Mouse (Mus musculus): ENCODE results near the gene Fam169b. TPM values are rescaled to one million over a fixed set of nuclear protein-coding genes. Genes with fewer than 3 reads are reported as not detected.

Fam169b gene
- polyA plus RNA-seq, 1 experiment from 2014 or later = 0.40 TPM

DNA sequence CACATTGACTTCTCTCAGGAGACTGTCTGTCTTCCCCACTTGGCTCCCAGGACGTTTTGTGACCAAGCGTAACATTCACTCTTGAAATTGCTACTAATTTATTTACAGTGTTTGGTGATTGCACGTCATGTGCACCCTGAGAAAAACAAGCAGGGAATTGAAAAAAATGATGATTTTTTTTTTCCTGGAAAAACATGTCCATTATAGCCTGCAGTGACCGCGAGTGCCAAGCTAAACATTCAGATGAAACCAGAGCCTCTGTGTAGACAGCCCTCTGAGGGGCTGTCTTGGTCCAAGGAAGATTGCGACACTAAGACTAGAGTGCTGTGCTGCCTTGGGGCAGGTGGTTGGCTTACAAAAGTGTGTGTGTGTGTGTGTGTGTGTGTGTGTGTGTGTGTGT, 37.8 kb downstream of the Fam169b start:
- H3K36me3 ChIP-seq = no peaks in the 10 kb centered on the region
- no peak for ATAC-seq (ENCODE audit: insufficient read depth, low FRiP score, low read depth)

DNA sequence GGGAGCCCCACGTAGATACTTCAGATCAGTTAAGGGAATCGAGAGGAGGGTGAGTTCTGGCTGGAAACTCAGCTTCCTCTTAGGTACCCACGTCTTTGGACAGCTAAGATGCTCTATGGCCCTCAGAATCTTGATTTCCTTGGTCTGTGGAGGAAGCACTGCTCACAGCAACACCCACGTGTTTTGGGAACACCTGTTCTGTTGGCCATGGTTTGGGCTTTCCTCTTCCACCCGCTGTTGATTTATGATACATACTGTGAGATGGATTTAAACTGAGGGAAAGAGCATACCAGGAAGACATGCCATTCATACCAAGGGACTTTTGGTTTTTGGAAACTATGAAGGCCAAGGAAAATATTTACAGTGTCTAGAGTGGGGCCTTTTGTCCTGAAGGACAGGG, 38.8 kb downstream of the Fam169b start:
- Histone ChIP-seq H3K27me3 (replicated peaks) (no peaks in the 10 kb centered on the region), H3K9me3 (no peaks in the 10 kb centered on the region), H3K4me3 (replicated peaks) (no peak overlapping the region), H3K36me3 (no peaks in the 10 kb centered on the region), H3K27ac (no peak overlapping the region), H3K4me2 (no peak overlapping the region), H3K4me1 (no peaks in the 10 kb centered on the region), H3K9ac (no peak overlapping the region)
- WGBS = 78% methylated on average over 5 of the region's 5 CpGs
- ATAC-seq (ENCODE audit: insufficient read depth, low FRiP score, low read depth) = no peak

More for the DNA sequence above, 37.8 kb downstream of the Fam169b start:
- H3K4me1 ChIP-seq = no peaks in the 10 kb centered on the region
- no peak overlapping the region for H3K27ac ChIP-seq
- H3K9ac ChIP-seq = no peak overlapping the region
- no peaks in the 10 kb centered on the region for H3K9me3 ChIP-seq
- no peak overlapping the region for H3K4me2 ChIP-seq
- no peaks in the 10 kb centered on the region for H3K27me3 ChIP-seq (replicated peaks)
- WGBS = 68% methylated on average over 6 of the region's 6 CpGs
- no peak overlapping the region for H3K4me3 ChIP-seq (replicated peaks)

DNA sequence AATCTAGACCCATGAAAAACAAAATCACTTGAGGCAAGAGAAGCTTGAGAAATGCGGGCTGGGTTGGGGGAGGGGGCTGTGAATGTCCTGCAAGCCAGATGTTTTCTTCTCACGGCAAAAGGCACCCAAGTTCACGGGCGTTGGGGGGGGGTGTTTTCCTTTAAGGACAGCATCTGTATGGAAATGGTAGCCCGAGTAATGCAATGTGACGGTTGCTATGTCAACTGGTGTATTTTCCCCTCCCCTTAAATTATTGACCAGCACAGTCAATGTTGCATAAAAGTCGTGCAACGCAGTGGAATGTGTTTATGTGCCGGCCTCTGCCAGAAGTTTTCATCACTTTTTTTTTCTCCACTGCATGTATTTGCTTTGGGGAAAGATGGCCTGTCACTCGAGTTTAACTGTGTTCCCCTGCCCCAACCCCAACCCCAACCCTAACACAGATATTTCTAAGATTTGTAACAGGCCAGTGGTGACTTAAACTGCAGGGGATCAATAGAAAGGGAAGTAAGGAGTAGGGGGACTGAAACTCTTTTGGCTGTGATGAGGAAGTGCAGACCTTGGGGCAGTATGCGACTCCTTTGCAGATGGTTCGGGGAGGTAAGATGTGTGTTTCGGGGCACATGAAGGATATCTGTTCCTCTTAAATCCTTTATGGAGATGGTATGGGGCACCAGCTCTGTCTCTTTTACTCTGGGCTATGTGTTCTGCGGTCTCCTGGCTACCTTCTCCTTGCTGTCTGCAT, 39.6 kb downstream of the Fam169b start:
- no peak for ATAC-seq (ENCODE audit: insufficient read depth, low FRiP score, low read depth)
- Histone ChIP-seq H3K36me3 (no peaks in the 10 kb centered on the region), H3K9ac (no peak overlapping the region), H3K4me3 (replicated peaks) (no peak overlapping the region), H3K9me3 (no peaks in the 10 kb centered on the region), H3K27me3 (replicated peaks) (no peaks in the 10 kb centered on the region), H3K4me2 (no peak overlapping the region), H3K4me1 (no peaks in the 10 kb centered on the region), H3K27ac (no peak overlapping the region)
- 56% methylated on average over 14 of the region's 14 CpGs for WGBS

DNA sequence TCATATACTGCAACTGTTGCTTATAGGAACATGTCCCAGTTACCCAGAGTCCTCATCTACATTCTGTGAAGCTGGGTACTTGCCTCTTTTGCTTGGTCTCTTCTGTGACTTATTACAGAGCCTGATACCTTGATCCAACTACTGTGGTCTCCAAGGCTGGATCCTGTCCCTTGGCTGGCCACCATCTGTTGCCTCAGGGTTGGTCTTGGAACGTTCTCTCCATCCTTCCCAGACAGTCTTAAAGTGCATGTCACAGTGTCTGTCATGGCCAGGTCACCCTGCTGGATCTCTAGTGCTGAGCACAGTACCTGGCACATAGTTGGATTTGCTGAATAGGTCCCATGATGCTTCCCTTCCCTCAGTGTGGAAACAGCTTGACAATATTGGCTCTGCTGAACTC, 40.6 kb downstream of the Fam169b start:
- Histone ChIP-seq H3K4me2 (no peak overlapping the region), H3K27me3 (replicated peaks) (no peaks in the 10 kb centered on the region), H3K9ac (no peak overlapping the region), H3K4me3 (replicated peaks) (no peak overlapping the region), H3K36me3 (no peaks in the 10 kb centered on the region), H3K4me1 (no peaks in the 10 kb centered on the region), H3K9me3 (no peaks in the 10 kb centered on the region), H3K27ac (no peak overlapping the region)
- no peak for ATAC-seq (ENCODE audit: insufficient read depth, low FRiP score, low read depth)
- 79% methylated on average over 1 of the region's 1 CpGs for WGBS

DNA sequence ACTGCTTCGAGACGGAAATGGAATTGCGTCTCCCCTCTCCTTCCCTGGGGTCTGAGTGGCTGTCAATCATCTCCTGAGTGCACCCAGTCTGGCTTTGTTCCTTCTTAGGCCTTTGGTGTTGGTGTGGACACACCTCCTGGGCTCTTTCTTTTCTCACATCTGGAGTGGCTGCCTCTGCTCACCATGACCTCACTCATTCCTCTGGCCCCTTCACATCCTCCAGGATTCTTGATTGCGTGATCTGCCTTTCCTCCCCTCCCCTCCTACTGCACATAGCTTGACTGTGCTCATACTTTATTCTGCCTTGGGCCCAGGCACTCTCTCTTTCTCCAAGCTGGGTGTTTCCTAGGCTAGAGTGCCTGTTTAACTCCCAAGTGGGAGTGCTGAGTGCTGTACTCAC, 41.4 kb downstream of the Fam169b start:
- Histone ChIP-seq H3K4me1 (no peaks in the 10 kb centered on the region), H3K4me2 (no peak overlapping the region), H3K4me3 (replicated peaks) (no peak overlapping the region), H3K27ac (no peak overlapping the region), H3K27me3 (replicated peaks) (no peaks in the 10 kb centered on the region), H3K36me3 (no peaks in the 10 kb centered on the region), H3K9me3 (no peaks in the 10 kb centered on the region), H3K9ac (no peak overlapping the region)
- WGBS = 83% methylated on average over 4 of the region's 4 CpGs
- no peak for ATAC-seq (ENCODE audit: insufficient read depth, low FRiP score, low read depth)

DNA sequence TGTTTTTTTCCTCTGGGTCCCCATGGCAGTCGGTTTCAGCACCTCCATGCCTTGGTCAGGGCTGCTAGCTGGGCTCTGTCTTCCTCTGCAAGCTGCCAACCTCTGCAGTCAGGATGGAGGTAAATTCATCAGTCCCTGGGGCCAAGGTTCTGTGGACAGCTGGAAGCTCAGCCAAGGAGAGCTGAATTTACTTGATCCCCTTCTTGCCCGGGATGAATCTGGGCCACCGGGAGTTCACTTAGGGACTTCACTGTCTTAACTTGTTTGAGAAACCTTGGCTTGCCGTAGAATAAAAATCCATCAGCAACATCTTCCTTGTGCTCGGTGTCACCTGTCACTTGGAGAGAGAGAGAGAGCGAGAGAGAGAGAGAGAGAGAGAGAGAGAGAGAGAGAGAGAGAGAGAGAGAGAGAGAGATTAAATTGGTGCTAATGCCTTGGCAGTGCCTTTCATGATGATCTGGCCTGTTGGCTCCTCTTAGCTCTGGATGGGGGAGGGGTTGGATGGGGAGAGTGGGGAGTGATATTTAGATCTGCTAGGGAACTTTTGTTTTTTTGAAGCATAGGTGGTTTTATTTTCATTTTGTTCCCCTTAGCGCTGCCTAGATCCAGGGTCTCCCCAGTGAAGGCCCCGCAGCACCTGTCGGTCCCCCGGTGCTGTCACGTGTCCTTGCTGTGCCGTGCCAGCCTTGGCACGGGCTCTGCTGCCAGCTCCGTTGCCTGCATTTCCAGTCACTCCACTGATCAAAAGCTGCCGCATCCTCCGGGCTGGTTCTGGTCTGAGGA, 44.6 kb downstream of the Fam169b start:
- WGBS = 85% methylated on average over 16 of the region's 16 CpGs
- no peak for ATAC-seq (ENCODE audit: insufficient read depth, low FRiP score, low read depth)
- no peak overlapping the region for H3K4me2 ChIP-seq
- no peak overlapping the region for H3K9ac ChIP-seq
- H3K27ac ChIP-seq = no peak overlapping the region
- no peaks in the 10 kb centered on the region for H3K27me3 ChIP-seq (replicated peaks)
- H3K9me3 ChIP-seq = no peaks in the 10 kb centered on the region
- H3K4me1 ChIP-seq = no peaks in the 10 kb centered on the region
- H3K36me3 ChIP-seq = no peaks in the 10 kb centered on the region
- H3K4me3 ChIP-seq (replicated peaks) = no peak overlapping the region

DNA sequence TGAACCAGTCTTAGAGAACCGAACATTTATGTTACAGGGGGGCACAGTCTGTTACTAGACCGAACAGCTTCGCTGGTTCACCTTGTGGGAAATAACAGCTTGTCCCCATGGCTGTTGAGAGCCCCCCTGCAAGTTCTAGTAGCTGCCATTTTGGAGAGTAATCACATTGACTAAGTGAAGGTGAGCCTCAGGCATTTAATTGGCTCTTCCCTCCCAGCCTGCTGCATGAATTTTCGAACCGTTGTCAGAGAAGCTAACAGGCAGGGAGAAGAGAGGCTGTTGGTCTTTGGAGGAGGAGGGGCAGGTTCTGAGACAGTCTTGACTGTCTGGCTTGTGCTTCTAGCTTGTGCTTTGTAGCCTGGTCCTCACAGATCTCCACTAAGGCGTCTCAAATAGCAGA, 45.3 kb downstream of the Fam169b start:
- H3K4me1 ChIP-seq = no peaks in the 10 kb centered on the region
- 66% methylated on average over 6 of the region's 6 CpGs for WGBS
- ATAC-seq (ENCODE audit: insufficient read depth, low FRiP score, low read depth) = no peak
- H3K4me3 ChIP-seq (replicated peaks) = no peak overlapping the region
- H3K9ac ChIP-seq = no peak overlapping the region
- no peak overlapping the region for H3K4me2 ChIP-seq
- no peak overlapping the region for H3K27ac ChIP-seq
- H3K9me3 ChIP-seq = no peaks in the 10 kb centered on the region
- no peaks in the 10 kb centered on the region for H3K27me3 ChIP-seq (replicated peaks)
- no peaks in the 10 kb centered on the region for H3K36me3 ChIP-seq

DNA sequence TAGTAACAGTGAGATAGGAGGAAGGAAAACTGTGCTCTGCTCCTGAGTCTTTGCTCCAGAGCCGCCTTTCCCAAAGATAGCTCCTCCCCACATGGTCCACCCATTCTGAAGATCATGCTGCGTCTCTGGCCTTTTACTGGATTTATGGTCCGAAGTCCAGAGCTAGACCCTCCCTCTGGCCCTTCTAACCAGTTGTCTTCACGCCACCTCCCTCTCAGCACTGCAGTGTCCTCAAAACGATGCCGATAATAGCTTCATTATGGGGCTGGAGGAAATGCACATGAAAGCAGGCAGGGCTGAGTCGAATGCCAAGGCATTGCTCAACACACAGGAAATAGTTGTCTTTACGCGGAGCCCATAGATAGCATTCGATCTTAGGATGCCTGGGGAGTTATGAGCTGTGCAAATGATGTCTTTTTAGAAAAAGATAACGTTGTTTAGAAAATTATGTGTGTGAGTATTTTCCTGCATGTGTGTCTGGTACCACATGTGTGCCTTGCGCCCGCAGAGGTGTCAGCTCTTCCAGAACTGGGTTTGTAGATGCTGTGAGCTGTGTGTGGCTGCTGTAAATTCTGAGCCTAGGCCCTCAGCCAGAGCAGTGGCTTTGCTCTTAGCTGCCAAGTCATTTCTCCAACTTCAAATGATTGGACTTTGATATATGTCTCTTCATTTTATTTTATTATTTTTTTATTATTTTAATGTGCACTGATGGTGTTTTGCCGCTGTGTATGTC, 46.6 kb downstream of the Fam169b start:
- Histone ChIP-seq H3K4me2 (no peak overlapping the region), H3K4me1 (no peaks in the 10 kb centered on the region), H3K27ac (no peak overlapping the region), H3K4me3 (replicated peaks) (no peak overlapping the region), H3K27me3 (replicated peaks) (no peaks in the 10 kb centered on the region), H3K36me3 (no peaks in the 10 kb centered on the region), H3K9ac (no peak overlapping the region), H3K9me3 (no peaks in the 10 kb centered on the region)
- 71% methylated on average over 14 of the region's 14 CpGs for WGBS
- no peak; the same call in 1 of the 2 replicates for ATAC-seq (ENCODE audit: insufficient read depth, low FRiP score, low read depth)

DNA sequence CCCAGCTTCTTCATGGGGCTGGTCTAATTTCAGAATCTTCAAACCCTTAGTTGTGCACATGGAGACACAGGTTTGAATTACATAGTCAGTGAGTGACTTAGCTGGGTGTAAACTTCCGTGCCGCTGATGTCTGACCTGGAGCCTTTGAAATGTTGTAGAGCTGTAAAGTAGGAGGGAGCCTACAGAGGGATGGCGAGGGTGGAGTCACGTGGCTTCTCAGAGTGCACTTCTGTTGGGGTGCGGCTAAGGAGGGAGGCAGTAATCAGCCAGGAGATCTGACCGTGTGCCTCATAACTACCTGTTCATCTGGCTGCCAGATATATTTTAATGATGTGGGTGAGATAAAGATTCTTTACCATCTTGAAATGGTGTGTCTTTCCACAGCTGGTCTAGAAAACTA, 49.4 kb downstream of the Fam169b start:
- H3K4me2 ChIP-seq = no peak overlapping the region
- 72% methylated on average over 6 of the region's 6 CpGs for WGBS
- no peaks in the 10 kb centered on the region for H3K27me3 ChIP-seq (replicated peaks)
- ATAC-seq (ENCODE audit: insufficient read depth, low FRiP score, low read depth) = no peak
- H3K36me3 ChIP-seq = no peaks in the 10 kb centered on the region
- no peak overlapping the region for H3K27ac ChIP-seq
- H3K9ac ChIP-seq = no peak overlapping the region
- no peaks in the 10 kb centered on the region for H3K4me1 ChIP-seq
- H3K9me3 ChIP-seq = no peaks in the 10 kb centered on the region
- H3K4me3 ChIP-seq (replicated peaks) = no peak overlapping the region

DNA sequence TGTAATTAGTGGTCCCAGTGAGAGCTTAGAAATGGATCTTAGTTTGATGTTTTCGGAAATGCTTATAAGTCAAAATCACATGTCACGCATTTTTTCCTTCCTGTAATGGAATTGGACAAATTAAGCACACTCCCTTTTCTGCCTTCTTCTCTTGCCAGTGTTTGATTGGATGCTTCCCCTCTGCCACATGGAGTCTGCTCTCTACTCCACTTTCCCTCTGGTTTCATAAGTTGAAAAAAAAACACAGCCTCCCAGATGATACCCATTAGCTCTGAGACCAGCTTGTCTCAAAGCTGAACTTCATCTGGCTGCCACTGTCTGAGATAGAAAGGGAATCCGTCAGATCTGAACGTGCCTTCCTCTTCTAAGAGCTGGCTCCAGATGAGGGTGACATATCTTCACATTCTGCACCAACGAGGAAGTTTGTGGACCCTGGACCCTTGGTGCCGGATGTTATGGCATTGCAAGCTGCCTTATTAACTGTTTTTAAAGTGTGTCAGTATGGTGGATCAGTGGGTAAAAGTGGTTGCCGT, 52.6 kb downstream of the Fam169b start:
- WGBS = 74% methylated on average over 7 of the region's 7 CpGs
- Histone ChIP-seq H3K4me3 (replicated peaks) (no peak overlapping the region), H3K9me3 (no peaks in the 10 kb centered on the region), H3K27me3 (replicated peaks) (no peaks in the 10 kb centered on the region), H3K9ac (no peak overlapping the region), H3K36me3 (no peaks in the 10 kb centered on the region), H3K27ac (no peak overlapping the region), H3K4me2 (no peak overlapping the region), H3K4me1 (no peaks in the 10 kb centered on the region)
- no peak for ATAC-seq (ENCODE audit: insufficient read depth, low FRiP score, low read depth)

DNA sequence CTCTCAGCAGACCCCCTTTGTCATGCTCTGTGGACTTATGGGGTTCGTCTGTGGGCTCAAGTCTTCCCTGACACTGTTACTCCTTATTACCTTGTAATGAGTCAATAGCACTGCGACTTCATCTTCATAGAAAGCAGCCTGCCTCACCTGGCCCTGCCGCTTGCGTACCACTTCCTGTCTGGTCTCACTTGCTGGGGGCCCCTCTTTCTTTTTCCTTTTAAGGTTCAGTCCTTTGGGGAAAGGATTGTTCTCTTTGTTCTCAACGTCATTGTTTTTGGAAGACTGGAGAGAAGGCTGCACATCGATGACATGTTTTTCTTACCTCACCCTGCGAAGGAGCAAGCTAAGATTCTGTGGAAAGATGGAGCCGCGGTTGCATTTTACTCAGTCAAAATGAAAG, 55.4 kb downstream of the Fam169b start:
- H3K27me3 ChIP-seq (replicated peaks) = no peaks in the 10 kb centered on the region
- ATAC-seq (ENCODE audit: insufficient read depth, low FRiP score, low read depth) = no peak
- no peaks in the 10 kb centered on the region for H3K4me1 ChIP-seq
- no peaks in the 10 kb centered on the region for H3K36me3 ChIP-seq
- H3K9me3 ChIP-seq = no peaks in the 10 kb centered on the region
- no peak overlapping the region for H3K4me2 ChIP-seq
- no peak overlapping the region for H3K27ac ChIP-seq
- H3K9ac ChIP-seq = no peak overlapping the region
- H3K4me3 ChIP-seq (replicated peaks) = no peak overlapping the region
- WGBS = 82% methylated on average over 9 of the region's 9 CpGs

DNA sequence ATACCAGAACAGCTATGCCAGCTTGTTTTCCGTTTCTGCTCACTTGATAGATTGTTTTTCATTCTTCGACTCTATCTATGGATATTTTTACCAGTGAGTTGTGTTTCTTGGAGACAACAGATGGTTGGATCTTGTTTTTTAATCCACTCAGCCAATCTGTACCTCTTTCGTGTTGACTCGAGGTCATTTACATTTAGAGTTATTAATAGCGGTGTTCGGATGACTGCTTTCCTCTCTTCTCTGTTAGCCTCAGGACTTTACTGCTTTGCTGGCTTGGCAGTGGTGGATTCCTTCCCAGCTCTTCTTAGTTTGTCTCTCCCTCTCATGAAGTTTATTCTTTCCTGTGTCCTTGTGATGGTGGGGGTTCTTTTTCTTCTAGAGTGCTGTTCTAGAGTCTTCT, 59.2 kb downstream of the Fam169b start:
- no peak for ATAC-seq (ENCODE audit: insufficient read depth, low FRiP score, low read depth)
- no peak overlapping the region for H3K4me2 ChIP-seq
- H3K4me1 ChIP-seq = no peaks in the 10 kb centered on the region
- no peaks in the 10 kb centered on the region for H3K27me3 ChIP-seq (replicated peaks)
- no peaks in the 10 kb centered on the region for H3K9me3 ChIP-seq
- H3K4me3 ChIP-seq (replicated peaks) = no peak overlapping the region
- H3K27ac ChIP-seq = no peak overlapping the region
- H3K36me3 ChIP-seq = no peaks in the 10 kb centered on the region
- H3K9ac ChIP-seq = no peak overlapping the region
- WGBS = 82% methylated on average over 6 of the region's 6 CpGs
